Mouse (Mus musculus) adipocyte (in vitro differentiated cells): ENCODE measurements around the gene Eps8l2.
A peak's percentile ranks its signal among the peaks of the same experiment; 100 is the strongest.

Experiments
- DNase-seq: peaks from one replicate; pipeline ENCODE4 v3.0.0-alpha.2; 2016; ENCODE audit warnings: low spot score

The Eps8l2 gene

GRCm38 (mm10) chr7:141364349-141365048 is 25.8 kb downstream of the Eps8l2 start:
- no peak for DNase-seq

GRCm38 (mm10) chr7:141365049-141365445 is 26.4 kb downstream of the Eps8l2 start:
- no peak for DNase-seq

- no peak for DNase-seq
Observed at GRCm38 (mm10) chr7:141367358-141367757, 28.7 kb downstream of the Eps8l2 start.

GRCm38 (mm10) chr7:141369918-141370317 is 31.2 kb downstream of the Eps8l2 start:
- DNase-seq = no peak

GRCm38 (mm10) chr7:141371942-141372595 is 33.4 kb downstream of the Eps8l2 start:
- no peak for DNase-seq

GRCm38 (mm10) chr7:141373611-141374010 is 34.9 kb downstream of the Eps8l2 start:
- DNase-seq = peak; percentile 72

- no peak for DNase-seq
Observed at GRCm38 (mm10) chr7:141374399-141374798, 35.7 kb downstream of the Eps8l2 start.

GRCm38 (mm10) chr7:141379584-141379983 is 40.9 kb downstream of the Eps8l2 start:
- DNase-seq = no peak

- peak; percentile 66 for DNase-seq
Observed at GRCm38 (mm10) chr7:141381068-141381835, 42.6 kb downstream of the Eps8l2 start.

GRCm38 (mm10) chr7:141387807-141388486 is 49.3 kb downstream of the Eps8l2 start:
- DNase-seq = no peak

GRCm38 (mm10) chr7:141388487-141389109 is 49.9 kb downstream of the Eps8l2 start:
- DNase-seq = no peak

- no peak for DNase-seq
Observed at GRCm38 (mm10) chr7:141390326-141391259, 51.9 kb downstream of the Eps8l2 start.

- peak; percentile 95 for DNase-seq
Observed at GRCm38 (mm10) chr7:141391625-141392551, 53.2 kb downstream of the Eps8l2 start, which contains the start of gene Taldo1. Gene Taldo1 (plus strand): TSS chr7:141392199.

- peak; percentile 49 for DNase-seq
Observed at GRCm38 (mm10) chr7:141392552-141393222, 54.0 kb downstream of the Eps8l2 start.

GRCm38 (mm10) chr7:141394158-141394557 is 55.5 kb downstream of the Eps8l2 start:
- peak; percentile 79 for DNase-seq

- DNase-seq = peak; percentile 83
Observed at GRCm38 (mm10) chr7:141394771-141395170, 56.1 kb downstream of the Eps8l2 start.

- DNase-seq = no peak
Observed at GRCm38 (mm10) chr7:141395348-141395747, 56.7 kb downstream of the Eps8l2 start.

GRCm38 (mm10) chr7:141403305-141403704 is 64.6 kb downstream of the Eps8l2 start:
- DNase-seq = peak; percentile 70

GRCm38 (mm10) chr7:141405466-141405865 is 66.8 kb downstream of the Eps8l2 start:
- DNase-seq = no peak
